Mouse (Mus musculus) liver, adult 2 months (tissue): ENCODE results near the gene Cplx3. TPM values are rescaled to one million over a fixed set of nuclear protein-coding genes. Genes with fewer than 3 reads are reported as not detected.

Source experiments
- DNase-seq: peaks from one replicate; pipeline ENCODE4 v3.0.0-alpha.2; 2011; ENCODE audit warnings: low read depth, low spot score; ENCODE audit errors: extremely low read depth
- H3K27ac ChIP-seq: fragments of 200-500 bp; replicated peaks from 2 replicates; pipeline ENCODE4 v1.5.1; 2012; ENCODE audit warnings: low read depth, mild to moderate bottlenecking, control low read depth, inconsistent platforms, low read length; ENCODE audit not compliant: insufficient read depth
- H3K27me3 ChIP-seq: fragments of 200-500 bp; 2 replicates; pipeline ENCODE4 v1.6.1; 2012; ENCODE audit warnings: mild to moderate bottlenecking, moderate library complexity, low read length, inconsistent platforms; ENCODE audit not compliant: control insufficient read depth, insufficient read depth
- H3K36me3 ChIP-seq: fragments of 200-500 bp; 2 replicates; pipeline ENCODE4 v1.6.1; 2012; ENCODE audit warnings: low read length, inconsistent platforms; ENCODE audit not compliant: control insufficient read depth, insufficient read depth
- H3K4me1 ChIP-seq: fragments of 200-500 bp; 2 replicates; pipeline ENCODE4 v1.6.1; 2011; ENCODE audit warnings: low read length; ENCODE audit not compliant: control insufficient read depth, insufficient read depth
- H3K4me3 ChIP-seq: fragments of 200-500 bp; 2 replicates; pipeline ENCODE4 v1.5.1; 2011; ENCODE audit warnings: low read depth, mild to moderate bottlenecking, control low read depth, low read length, moderate library complexity; ENCODE audit not compliant: insufficient read depth
- H3K79me2 ChIP-seq: fragments of 200-500 bp; 2 replicates; pipeline ENCODE4 v1.6.1; 2012; ENCODE audit warnings: inconsistent platforms, mild to moderate bottlenecking, low read length, moderate library complexity; ENCODE audit not compliant: control insufficient read depth, insufficient read depth
- H3K9ac ChIP-seq: fragments of 200-500 bp; 2 replicates; pipeline ENCODE4 v1.6.1; 2012; ENCODE audit warnings: low read depth, mild to moderate bottlenecking, control low read depth, inconsistent platforms, low read length
- CTCF ChIP-seq: fragments of 200-500 bp; IDR thresholded peaks from 2 replicates; pipeline ENCODE4 v1.5.1; 2011; ENCODE audit warnings: low read depth, low read length, control low read depth
- POLR2A ChIP-seq: fragments of 200-500 bp; IDR thresholded peaks from 2 replicates; pipeline ENCODE4 v1.6.1; 2011; ENCODE audit warnings: low read length, control low read depth; ENCODE audit not compliant: insufficient read depth; ENCODE audit errors: extremely low read depth
- WGBS: fragments of 180-500 bp; shearing (Covaris S2); methylation state at CpG from one replicate; pipeline ENCODE4 v1.1.7; 2018; 5-methylcytosine and 5-hydroxymethylcytosine counted together
- polyA plus RNA-seq: library from polyadenylated mRNA; depleted of rRNA; stranded (reverse); fragments of >200 nt; gene quantifications from 2 replicates; pipeline ENCODE4 v1.2.3, GENCODE M21; 2012
- total RNA-seq: library from RNA; depleted of rRNA; stranded (reverse); fragments of >200 nt; gene quantifications from 2 replicates; pipeline ENCODE4 v1.2.3, GENCODE M21; 2014

Cplx3 gene
- total and polyA plus RNA-seq, 2 experiments: not detected

DNA sequence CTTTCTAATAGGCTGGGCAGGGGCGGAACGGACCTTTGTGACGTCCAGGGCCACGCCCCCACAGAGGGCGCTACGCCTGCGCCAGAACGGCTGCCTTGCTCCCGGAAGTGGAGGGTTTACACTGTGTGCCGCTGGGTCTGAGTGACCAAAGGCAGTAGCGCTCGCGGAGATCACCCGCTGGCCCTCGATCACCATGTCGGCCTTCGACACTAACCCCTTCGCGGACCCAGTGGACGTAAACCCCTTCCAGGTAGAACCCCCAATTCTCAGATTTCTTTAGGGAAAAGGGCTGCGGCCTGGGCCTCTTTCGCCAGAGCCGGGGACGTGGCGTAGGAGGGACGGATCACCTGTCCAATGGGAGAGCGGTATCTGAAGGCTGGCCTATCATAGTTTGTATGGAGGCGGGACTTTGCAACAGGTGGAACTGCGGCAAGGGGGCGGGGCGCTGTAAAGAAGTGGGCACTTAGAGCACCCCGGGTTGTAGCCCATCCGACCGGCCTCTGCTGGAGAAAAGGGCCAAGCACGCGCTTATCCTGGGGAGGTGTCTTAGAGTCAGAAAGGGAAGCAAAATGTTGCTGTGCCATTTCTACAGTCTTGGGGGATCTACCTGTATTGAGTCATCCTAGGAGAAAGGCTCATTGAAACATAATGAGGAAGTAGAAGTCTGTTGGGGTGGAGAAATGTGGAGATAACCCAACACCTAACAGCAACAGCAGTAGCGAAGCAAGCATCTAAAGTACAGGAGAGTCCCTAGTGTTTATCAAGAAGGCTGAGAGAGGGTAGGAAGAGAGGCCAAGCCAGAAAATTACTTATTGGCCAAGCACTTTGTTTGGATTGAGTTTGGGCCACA lies 45.0 kb downstream of the Cplx3 start, which contains the start of gene Scamp2:
Scamp2 (plus strand) TSS at position 83 of the 850 bp plus-strand sequence.
- Histone ChIP-seq H3K79me2 (peaks cover 22% of the 10 kb centered on the region; the same call in 1 of the 2 replicates), H3K36me3 (no peaks in the 10 kb centered on the region), H3K27ac (peak within 1 kb of the TSS; percentile 79), H3K9ac (peak within 1 kb of the TSS; percentile 73), H3K4me3 (peak within 1 kb of the TSS; percentile 69), H3K27me3 (no peaks in the 10 kb centered on the region), H3K4me1 (peaks cover 9% of the 10 kb centered on the region)
- TF ChIP-seq POLR2A (peak; percentile 72), CTCF (no peak)
- peak; percentile 89 for DNase-seq
- WGBS: under 1% methylated on average over 37 of the region's 37 CpGs

DNA sequence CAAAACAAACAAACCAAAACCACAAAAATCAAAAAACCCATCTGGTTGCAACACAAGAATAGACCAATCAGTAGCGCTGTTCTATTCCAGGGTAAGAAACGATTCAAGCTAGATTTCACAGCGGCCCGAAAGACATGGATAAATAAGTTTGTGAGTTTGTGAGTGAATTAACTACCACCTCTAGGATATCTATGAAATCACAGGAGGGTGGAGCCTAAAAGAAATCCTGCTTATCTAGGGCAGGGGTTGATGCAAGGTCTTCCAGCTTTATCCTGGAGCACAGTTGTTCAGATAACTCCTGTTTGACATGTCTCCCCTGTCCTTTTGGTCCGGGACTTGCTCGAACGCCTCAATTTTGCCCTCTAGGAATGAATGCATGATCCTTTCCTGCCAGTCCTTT lies 45.8 kb downstream of the Cplx3 start:
- H3K27ac ChIP-seq: no peak overlapping the region

DNA sequence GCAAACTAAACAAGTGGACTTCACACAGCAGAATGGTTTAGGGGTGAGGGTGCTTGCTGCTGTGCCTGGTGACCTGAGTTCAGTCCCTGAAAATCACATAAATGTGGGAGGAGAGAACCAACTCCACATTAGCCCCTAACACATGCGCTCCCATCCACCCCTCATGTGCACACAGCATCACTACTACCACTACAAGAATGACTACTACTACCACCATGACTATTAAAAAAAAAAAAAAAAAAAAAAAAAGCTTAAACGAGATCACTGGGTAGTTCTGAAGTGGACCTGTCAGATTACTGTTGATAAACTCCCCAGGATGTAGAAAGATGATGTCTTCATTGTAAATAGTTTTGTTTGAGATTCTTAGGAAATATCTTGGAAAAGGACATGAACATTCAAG lies 46.5 kb downstream of the Cplx3 start:
- Histone ChIP-seq H3K27ac (no peak overlapping the region), H3K36me3 (no peaks in the 10 kb centered on the region), H3K27me3 (no peaks in the 10 kb centered on the region), H3K4me1 (peaks cover 6% of the 10 kb centered on the region), H3K4me3 (no peak overlapping the region), H3K79me2 (peaks cover 11% of the 10 kb centered on the region; the same call in 1 of the 2 replicates), H3K9ac (no peak overlapping the region)
- 71% methylated on average over 2 of the region's 2 CpGs for WGBS
- TF ChIP-seq POLR2A: no peak
- no peak for DNase-seq

More for the DNA sequence above, 45.8 kb downstream of the Cplx3 start:
- no peak overlapping the region for H3K9ac ChIP-seq
- H3K79me2 ChIP-seq: peaks cover 15% of the 10 kb centered on the region; the same call in 1 of the 2 replicates
- no peaks in the 10 kb centered on the region for H3K36me3 ChIP-seq
- H3K27me3 ChIP-seq: no peaks in the 10 kb centered on the region
- H3K4me1 ChIP-seq: peaks cover 6% of the 10 kb centered on the region
- DNase-seq: no peak
- H3K4me3 ChIP-seq: no peak overlapping the region; the same call in 1 of the 2 replicates
- 20% methylated on average over 7 of the region's 7 CpGs for whole genome bisulfite sequencing
- TF ChIP-seq POLR2A: no peak
- no peak for TF ChIP-seq CTCF

DNA sequence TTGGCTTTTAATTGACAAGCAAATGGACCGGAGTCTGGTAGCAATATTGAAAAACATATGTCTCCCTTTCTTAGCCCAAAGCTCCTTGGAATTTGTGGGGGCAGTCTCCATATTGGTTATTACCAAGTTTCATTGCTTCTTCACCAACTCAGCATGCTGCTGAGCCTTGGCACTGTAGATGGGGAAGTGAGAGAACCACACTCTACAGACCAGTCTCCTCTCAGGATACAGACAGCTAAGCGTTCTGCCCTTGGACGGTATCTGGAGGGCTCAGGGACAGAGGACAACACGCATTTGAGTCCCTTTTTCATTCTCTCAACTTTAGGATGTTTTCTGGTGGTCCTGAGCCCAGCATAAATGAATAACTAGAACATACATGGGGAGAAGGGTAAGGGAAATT lies 47.5 kb downstream of the Cplx3 start:
- no peak for DNase-seq
- Histone ChIP-seq H3K27ac (no peak overlapping the region), H3K36me3 (no peaks in the 10 kb centered on the region), H3K9ac (no peak overlapping the region), H3K4me1 (peaks cover 6% of the 10 kb centered on the region), H3K79me2 (peaks cover 11% of the 10 kb centered on the region; the same call in 1 of the 2 replicates), H3K4me3 (no peak overlapping the region), H3K27me3 (no peaks in the 10 kb centered on the region)
- WGBS: 80% methylated on average over 4 of the region's 4 CpGs
- TF ChIP-seq POLR2A (no peak), CTCF (no peak)

DNA sequence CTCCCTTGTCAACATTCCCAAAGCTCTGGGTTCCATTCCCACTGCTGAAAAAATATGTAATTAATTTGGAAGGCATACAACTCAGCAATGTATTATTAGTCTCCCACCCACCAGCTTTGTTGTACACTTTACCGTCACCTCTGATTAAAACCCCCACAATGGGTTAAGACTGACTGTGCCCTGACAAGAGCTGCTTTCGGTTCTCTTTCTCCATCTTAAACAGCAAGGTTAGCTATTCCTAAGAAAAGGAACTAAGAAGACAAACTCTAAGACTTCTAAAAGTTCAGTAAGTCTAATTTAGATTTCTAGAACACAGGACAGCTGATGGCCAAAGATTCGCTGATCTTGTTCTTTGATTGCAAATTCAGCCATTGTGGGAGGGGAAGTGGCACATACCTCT lies 48.9 kb downstream of the Cplx3 start:
- no peak overlapping the region for H3K27ac ChIP-seq
- WGBS: 78% methylated on average over 3 of the region's 3 CpGs
- TF ChIP-seq POLR2A (no peak), CTCF (no peak)
- peaks cover 7% of the 10 kb centered on the region; the same call in 1 of the 2 replicates for H3K79me2 ChIP-seq
- no peak overlapping the region for H3K4me3 ChIP-seq
- DNase-seq: no peak
- no peaks in the 10 kb centered on the region for H3K36me3 ChIP-seq
- H3K4me1 ChIP-seq: peaks cover 5% of the 10 kb centered on the region
- H3K9ac ChIP-seq: no peak overlapping the region
- no peaks in the 10 kb centered on the region for H3K27me3 ChIP-seq

DNA sequence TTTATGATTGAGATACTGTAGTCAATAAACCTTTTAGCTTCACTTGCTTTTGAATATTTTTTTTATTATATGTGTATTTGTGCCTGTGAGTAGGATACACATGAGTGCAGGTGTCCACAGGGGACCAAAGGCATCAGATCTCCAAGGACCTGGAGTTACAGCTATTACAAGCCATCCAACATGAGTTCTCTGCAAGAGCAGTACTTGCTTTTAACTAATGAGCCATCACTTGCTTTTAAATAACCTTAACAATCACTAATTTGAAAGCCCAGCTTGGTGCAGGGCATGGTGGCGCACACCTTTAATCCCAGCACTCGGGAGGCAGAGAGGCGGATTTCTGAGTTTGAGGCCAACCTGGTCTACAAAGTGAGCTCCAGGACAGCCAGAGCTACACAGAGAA lies 51.3 kb downstream of the Cplx3 start:
- 83% methylated on average over 3 of the region's 3 CpGs for WGBS
- H3K4me1 ChIP-seq: peaks cover 7% of the 10 kb centered on the region
- H3K27ac ChIP-seq: no peak overlapping the region
- no peaks in the 10 kb centered on the region for H3K79me2 ChIP-seq
- H3K27me3 ChIP-seq: no peaks in the 10 kb centered on the region
- TF ChIP-seq POLR2A: no peak
- TF ChIP-seq CTCF: no peak
- H3K4me3 ChIP-seq: no peak overlapping the region
- H3K36me3 ChIP-seq: no peaks in the 10 kb centered on the region
- no peak overlapping the region for H3K9ac ChIP-seq
- no peak for DNase-seq
